Mouse (Mus musculus): ENCODE measurements around the gene Crybb1.
A peak's percentile ranks its signal among the peaks of the same experiment; 100 is the strongest.

Crybb1 gene

GRCm38 (mm10) chr5:112266011-112266777, 10.6 kb downstream of the Crybb1 start:
- DNase-seq, result no peak

GRCm38 (mm10) chr5:112270764-112271541, 15.3 kb downstream of the Crybb1 start:
- DNase-seq, result no peak

- DNase-seq, result no peak
Observed at GRCm38 (mm10) chr5:112272934-112273333, 17.3 kb downstream of the Crybb1 start.

DNA sequence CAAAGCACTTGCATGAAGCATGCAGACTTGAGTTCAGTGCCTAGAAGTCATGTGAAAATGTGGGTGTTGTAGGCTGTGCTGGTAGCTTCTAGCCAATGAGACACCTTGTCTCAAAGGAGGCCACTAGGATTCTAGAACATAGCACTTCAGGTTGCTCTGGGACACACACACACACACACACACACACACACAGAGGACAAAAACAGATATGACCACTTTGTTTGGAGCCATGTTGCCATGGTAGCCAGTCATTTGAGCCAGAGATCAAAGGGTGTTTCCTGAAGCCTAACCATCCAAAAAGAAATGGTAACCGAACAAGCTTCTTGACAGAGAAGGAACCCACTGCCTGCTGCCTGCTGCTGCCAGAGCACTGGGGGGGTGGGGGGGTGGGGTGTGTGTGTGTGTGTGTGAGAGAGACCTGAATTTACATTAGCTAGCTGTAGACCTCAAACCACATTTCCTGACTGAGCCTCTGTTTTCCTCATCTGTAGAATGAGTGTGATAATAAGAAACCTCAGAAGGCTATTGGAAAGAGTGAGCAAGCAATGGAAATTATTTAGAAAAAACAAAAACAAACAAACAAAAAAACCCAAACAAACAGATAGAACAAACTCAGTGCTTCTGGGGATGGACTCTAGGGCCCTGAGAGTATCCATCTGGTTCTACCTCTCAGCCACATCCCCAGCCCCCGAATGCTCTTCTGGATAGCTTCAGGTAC, 18.3 kb downstream of the Crybb1 start:
- no peak for DNase-seq

GRCm38 (mm10) chr5:112275021-112275804, 19.6 kb downstream of the Crybb1 start:
- DNase-seq, result no peak

GRCm38 (mm10) chr5:112276267-112276873, 20.8 kb downstream of the Crybb1 start, which contains the start of gene Tpst2:
TSS of gene Tpst2 (plus strand) at chr5:112276691.
- DNase-seq, result peak; percentile 100

DNA sequence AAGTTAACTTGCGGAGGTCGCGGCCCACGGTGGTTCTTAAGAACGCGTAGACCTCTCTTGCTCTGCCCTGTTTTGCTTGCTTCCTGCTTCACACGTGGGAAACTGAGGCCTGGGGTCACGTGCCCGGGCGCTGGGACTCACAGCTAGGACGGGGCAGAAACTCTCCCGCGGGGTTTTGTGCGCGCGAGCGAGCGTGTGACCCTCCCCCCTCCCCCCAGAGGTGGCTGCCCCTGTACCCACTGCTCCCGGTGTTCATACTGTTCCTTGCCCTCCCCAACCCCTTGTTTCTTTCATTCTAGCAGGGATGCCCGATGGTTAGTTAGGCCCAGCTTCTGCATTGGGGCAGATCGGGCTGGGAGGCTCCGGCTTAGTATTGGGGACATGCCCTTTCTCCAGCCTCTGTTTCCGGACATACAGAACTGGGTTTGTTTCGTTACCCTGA, 21.3 kb downstream of the Crybb1 start:
- no peak for DNase-seq

DNA sequence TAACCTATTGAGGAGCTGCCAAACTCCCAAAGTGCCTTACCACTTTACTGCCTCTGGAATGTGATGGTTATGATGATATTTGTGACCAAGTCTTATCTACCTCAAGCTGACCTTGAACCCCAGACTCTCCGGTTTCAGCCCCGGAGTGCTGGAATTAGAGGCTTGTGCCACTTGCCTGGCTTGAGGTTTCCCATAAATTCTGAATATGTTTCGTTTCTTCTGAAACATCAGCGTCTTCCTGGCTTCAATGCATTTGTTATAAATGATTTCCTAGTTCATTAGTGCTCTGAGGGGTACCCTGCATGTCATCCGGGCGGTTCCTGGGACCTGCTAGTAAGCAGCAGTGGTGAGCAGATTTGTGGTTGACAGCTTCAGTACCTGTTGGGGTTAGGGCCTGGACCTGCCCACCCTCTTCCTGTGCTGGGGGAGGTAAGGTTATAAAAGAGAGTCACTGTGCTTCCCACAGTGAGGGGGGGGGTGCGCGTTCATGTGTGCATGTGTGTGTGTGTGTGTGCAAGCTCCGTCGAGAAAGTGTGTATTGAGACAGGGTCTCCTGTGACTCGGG, 22.4 kb downstream of the Crybb1 start:
- no peak for DNase-seq

- DNase-seq, result no peak
Observed at GRCm38 (mm10) chr5:112279181-112280021, 23.8 kb downstream of the Crybb1 start.

GRCm38 (mm10) chr5:112280151-112280550, 24.5 kb downstream of the Crybb1 start:
- no peak for DNase-seq

DNA sequence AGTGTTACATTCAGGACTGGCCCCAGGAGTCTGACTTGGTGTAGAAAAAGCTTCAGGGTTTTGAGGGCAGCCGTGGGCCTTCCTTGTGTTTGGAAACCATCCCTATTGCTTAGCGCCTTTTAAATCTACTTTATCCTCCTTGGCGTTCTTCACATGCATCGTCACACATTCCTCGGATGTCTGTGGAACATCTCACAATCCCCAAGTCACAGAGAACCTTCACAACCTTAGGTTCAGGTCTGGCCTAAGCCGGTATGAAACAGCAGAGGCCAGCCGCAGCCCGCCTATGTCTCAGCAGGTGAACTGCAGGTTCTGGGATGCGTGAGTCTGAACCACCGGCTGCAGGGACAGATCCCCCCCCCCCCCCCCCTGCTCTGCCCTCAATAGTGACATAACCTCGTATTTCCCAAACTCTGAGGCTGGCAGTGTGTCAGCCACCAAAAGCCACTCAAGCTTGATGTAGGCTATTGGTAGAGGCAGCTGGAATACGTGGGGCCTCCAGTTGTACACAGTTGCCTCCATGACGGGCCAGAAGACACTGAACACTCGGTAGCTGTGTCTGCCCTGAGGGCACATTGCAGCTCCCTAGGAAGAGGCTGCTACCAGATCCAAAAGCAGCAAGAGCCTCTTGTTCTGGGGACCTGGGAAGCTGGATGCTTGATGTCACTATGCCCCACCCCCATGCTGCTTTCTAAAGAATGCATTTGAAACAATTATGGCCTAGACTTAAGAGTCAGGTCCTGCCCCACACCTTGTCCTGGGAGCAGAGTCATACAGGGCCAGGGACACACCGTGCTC, 25.4 kb downstream of the Crybb1 start:
- peak in 1 of 2 experiments; percentile 2 for DNase-seq

- DNase-seq, result peak in 1 of 2 experiments; percentile 1
Observed at GRCm38 (mm10) chr5:112281676-112282075, 26.1 kb downstream of the Crybb1 start.

GRCm38 (mm10) chr5:112282123-112282779, 26.6 kb downstream of the Crybb1 start:
- DNase-seq, result peak in 1 of 2 experiments; percentile 67

- DNase-seq, result peak in 1 of 2 experiments; percentile 16
Observed at GRCm38 (mm10) chr5:112282780-112283482, 27.3 kb downstream of the Crybb1 start.

- peak; percentile 62 to 69 for DNase-seq
Observed at GRCm38 (mm10) chr5:112283543-112284202, 28.1 kb downstream of the Crybb1 start.

DNA sequence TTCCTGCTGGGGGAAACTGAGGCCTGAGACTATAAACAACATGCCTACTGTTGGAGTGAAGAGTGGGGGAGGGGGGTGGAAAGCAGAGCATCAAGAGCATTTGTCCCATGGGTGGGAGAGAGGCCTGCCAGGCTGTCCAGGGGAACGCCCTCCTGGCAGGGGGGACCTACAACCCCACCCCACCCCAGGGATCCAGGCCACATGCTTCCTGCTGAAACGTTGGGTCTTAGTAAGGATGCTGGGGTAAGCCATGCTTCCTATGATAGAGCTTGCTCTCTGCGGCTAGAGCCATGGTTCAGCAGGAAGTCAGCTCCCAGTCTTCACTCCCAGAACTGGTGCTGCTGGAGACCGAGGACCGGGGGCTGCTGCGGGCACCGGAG, 28.6 kb downstream of the Crybb1 start:
- DNase-seq, result no peak

DNA sequence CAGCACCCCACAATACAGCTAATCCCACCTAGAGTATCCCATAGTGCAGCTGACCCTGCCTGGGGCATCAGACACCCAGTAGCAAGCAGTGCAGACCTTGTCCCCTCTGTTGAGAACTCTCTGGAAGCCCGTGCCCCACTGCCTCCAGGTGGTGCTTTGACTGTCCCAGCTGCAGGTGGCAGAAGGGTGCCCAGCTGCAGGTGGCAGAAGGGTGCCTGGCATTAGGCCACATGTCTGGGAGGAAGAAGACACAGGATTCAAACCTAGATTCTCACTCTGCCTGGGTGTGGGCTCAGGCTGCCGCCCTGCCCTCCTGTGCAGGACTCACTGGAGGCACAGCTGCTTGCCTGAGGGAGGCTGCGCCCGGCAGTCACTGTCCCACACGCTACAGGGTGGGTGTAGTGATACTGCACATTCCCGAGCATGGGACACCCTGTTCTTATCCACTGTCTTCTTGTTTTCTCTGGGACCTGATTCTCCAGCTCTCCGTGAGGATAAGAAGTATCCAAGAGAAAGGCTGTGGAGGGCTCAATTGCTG, 30.0 kb downstream of the Crybb1 start:
- DNase-seq, result no peak

DNA sequence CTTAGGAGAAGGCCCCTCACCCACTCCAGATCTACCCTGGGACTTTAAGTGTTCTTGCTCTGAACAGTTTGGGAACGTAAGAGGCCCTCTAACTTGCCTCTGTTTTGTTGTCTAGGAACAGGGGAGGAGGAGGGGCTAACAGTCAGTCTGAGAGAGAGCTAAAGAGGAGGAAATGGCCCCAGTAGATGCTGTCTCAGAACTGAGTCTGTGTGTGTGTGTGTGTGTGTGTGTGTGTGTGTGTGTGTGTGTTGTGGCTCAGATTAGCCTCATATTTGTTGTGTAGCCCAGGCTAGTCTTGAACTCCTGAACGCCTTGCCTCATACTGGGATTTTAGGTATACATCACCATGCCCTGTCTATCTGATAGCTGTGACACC, 31.0 kb downstream of the Crybb1 start:
- no peak for DNase-seq

All from kidney, postnatal 36 days (tissue).